Mouse (Mus musculus) thymus, postnatal 14 days (tissue): ENCODE results near the gene Oxct2b.
"Not testable (repeated sequence)": the region's sequence is repeated elsewhere in the genome, so short reads cannot be mapped to it uniquely, and the experiment has no call there.

Experiments
- DNase-seq: peaks from one replicate; pipeline ENCODE4 v3.0.0; 2021

Oxct2b gene

DNA sequence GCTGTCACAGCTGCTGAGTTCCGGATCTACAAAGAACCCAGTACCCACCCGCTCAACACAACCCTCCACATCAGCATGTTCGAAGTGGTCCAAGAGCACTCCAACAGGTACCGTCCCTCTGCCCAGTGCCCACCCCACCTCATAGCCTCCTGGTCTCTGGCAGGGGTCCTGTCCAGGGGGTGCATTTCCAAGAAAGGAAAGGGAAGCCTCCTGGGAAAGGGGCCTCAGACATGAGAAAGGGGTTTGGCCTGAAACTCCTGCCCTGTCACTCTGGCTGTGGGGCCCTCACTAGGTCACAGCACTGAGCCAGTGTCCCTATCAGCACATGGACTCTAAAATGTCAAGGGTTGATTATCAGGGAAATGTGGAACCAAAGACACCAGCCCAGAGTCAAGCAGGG, 1.4 kb upstream of the Oxct2b start:
- DNase-seq = not testable (repeated sequence)

DNA sequence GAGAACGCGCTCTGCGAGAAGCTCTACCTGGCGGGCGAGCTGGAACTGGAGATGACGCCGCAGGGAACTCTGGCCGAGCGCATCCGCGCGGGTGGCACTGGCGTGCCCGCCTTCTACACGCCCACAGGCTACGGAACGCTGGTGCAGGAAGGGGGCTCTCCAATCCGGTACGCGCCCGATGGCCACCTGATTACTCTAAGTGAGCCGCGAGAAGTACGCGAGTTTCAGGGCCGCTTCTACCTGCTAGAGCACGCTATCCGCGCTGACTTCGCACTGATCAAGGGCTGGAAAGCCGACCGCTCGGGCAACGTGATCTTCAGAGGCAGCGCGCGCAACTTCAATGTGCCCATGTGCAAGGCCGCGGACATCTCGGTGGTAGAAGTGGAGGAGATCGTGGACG, 574 bp downstream of the Oxct2b start:
- DNase-seq = not testable (repeated sequence)

DNA sequence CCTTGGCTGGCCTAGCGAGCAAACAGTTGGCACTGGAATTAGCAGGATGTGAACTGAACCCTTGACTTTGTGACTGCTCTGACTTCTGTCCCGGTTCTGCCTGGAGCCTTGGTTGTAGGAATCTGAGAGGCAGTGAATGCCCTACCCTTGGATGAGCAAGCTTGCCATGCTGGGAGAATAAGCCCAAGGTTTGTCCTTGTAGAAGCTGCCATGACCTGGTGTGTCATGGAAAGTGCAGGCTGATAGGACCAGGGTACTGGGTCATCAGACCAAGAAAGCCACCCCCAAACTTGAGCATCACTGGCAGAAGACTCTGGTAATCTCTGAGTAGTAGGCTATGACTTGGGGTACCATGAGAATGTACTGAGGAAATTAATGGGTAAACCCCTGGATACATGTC, 5.2 kb downstream of the Oxct2b start:
- no peak for DNase-seq

DNA sequence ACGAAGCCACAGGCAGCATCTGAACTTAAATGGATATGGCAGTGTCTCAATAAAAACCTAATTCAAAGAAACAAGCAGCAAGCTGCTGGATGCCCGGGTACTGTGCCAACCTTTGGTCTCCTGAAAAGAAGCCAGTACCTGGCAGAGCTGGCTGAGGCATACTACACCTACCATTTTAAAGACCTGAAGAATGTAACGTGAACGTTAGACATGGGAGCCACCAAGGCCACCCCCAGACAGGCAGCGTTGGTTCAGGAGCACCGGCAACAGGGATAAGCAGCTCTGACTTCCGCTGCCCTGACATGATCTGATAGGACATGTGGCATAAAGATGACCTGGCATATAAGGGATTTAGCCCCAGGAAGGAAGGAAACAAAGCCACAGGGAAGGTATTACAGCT, 10.6 kb downstream of the Oxct2b start:
- no peak for DNase-seq

DNA sequence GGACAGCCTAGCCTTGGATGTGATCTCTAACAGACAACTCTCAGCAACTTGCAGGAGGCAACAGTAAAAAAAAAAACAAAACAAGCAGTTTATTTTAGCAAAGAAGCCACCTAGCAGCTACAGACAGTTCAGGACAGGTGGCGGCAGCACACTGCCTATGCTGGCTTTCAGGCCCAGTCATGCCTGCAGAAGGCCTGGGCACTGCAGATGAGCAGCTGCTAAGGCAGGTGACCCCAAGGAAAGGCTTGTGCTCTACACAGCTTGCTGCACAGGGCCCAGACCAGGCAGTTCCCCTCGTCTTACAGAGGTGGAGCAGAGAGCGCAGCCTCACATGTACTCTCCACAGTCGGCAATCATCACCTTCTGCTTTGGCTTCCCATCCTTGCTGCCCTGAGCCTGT, 11.0 kb downstream of the Oxct2b start:
- DNase-seq = no peak

DNA sequence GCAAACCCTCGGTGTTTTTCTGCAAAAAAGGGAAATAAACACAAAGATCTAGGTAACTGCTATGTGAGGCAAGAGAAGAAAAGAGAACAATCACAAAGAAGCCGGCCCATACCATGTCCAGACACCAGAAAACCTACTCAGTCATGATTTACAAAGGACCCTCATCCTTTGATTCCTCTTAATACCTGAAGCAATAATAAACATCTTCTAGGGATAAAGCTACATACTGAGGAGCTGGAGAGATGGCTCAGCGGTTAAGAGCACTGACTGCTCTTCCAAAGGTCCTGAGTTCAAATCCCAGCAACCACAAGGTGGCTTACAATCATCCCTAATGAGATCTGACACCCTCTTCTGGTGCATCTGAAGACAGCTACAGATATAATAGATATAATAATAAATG, 21.5 kb downstream of the Oxct2b start:
- no peak for DNase-seq

DNA sequence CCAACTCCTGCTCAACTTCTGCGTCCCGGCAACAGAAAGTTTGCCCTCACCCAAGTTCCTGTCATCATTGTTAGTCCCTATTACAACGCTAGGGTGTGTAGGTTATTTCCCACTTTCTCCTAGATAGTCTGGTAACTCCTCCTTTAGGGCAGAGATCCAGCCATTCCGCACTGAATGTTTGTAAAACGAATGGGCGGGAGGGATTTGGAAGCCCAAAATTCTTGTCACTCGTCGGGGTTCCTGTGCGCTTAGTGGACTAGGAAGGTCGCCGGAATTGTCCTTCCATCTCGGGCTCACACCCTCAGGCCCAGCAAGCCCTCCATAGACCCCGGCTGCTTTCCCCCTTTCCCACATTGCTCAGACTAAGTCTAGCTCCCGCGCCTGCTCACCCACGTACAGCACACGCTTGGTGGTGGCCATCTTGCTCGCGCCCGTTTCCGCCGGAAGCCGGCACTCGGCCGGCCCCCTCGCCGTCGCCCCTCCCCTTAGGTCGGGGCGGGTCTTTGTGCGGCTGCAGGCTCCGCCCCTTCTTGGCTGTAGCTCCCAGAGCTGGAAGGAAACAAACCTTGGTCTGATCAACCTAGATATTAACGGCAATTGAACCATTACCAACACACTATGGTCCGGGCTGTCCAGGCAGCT, 23.6 kb downstream of the Oxct2b start, which contains the start of gene Ppie:
Gene Ppie, minus strand, starts transcription at position 439 of the 642 bp plus-strand sequence.
- peak; percentile 73 for DNase-seq

DNA sequence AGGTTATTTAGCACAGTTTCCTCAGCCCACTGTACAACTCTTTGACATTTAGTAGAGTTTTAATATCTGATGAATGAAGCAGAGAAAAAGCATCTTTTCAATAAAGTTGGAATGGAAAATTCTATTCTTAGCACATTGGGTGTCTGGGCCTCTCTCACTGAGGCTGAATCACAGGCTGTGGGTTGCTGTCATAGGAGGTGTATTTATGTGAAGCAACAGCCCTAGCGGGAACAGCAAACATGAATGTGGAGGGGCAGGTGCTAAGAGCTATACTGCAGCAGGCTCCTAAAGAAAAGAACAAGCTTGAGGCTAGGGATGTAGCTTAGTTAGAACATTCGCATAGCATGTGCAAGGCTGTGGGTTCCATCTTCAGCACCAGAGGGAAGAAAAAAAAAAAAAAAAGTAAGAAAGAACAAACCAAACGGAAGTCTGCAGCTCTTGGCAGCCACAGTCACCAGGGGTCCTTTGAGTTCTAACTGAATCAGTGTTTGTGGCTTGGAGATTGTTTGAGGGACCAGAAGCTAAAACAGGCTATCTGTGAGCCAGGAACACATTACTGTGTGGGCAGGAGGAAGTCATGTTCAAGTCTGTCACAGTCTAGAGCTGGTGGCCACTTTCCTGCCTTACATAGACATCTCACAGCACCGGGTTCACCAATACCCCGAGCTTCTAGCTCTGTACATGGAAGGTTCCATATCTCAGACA, 31.5 kb downstream of the Oxct2b start:
- peak; percentile 23 for DNase-seq

DNA sequence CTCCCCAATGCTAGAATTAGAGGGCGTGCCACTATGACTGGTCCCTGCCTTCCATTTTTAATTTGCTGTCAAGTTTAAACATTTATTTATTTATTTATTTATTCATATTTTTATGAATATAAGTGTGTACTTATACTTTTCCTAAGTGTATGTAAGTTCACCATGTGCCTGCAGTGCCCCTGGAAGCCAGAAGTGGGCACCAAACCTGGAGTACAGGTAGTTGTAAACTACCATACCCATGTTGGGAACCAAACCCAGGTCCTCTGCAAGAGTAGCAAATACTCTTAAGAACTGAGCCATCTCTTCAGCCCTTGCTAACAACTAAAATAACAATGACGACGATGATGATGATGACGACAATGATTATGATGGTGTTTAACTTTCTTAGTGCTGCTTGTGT, 35.9 kb downstream of the Oxct2b start:
- DNase-seq = no peak

DNA sequence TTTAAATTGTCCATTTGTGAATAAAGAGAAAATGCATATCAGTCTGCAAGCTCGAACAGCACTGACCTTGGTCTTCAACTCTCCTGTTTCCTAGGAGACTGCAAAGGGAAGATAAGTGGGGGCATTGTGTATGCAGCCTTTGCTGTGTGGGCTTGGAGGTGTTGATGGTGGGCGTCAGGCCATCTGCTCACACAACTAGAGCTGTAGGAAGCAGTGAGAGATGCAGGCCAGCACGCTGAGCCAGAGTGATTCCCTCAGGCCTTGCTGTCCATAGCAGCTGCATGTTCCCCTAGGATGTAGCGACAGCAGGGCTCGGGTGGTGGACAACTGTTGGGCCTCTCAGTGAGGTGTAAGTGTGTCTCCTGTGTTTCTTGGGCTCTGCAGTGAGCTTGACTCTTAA, 36.9 kb downstream of the Oxct2b start:
- DNase-seq = no peak

DNA sequence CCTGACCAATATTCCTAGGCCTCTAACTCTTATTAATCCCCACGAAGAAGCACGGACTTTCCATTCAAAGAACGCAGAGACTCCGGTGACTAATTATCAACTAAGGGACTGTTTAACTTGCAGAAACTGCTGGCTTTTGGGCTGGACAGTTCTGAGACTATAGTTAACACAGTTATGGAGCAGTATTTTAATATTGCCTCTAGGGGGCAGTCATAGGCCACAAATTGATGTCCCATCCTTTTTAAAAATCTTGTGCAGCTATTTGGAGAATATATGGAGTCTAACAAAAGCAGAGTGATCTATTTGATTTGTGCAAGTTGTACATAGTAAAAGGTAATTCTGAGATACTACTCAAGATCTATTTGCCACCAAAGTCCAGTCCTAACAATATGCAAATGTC, 38.9 kb downstream of the Oxct2b start:
- DNase-seq = peak; percentile 10

DNA sequence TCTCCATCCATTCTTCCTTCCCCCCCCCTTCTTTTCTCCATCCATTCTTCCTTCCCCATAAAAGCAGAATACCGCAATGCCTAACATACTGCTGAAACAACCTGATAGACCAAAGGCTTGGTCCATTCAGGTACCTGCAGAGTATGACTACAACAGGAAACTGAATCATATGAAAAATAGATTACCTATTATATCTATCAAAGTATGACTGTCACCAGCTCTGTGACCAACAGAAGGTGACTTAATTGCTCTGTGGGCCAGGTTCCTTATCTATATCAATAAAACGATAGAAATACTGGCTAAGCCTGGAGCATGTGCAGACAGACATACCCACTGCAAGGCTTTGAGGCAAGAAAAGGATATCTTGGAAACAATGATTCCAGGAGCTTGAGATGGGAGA, 39.4 kb downstream of the Oxct2b start:
- DNase-seq = no peak

DNA sequence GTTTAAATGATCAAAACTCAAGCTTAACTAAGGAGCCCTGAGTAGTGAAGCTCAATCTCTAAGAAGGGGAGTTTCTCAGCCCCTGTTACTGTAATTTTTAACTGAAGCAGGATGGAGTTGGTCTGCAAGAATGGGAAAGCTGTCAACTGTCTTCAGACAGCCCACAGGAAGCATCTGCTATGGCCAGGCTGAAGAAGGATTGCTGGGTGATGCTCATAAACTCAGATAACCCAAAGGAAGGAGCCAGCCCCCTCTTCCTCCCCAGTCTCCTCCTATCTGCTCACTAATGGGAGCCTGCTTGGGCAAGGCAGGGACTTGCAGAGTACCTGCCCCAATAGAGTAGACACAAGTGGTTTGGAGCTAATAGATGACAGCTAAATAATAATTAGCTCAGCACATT, 39.8 kb downstream of the Oxct2b start:
- DNase-seq = no peak

DNA sequence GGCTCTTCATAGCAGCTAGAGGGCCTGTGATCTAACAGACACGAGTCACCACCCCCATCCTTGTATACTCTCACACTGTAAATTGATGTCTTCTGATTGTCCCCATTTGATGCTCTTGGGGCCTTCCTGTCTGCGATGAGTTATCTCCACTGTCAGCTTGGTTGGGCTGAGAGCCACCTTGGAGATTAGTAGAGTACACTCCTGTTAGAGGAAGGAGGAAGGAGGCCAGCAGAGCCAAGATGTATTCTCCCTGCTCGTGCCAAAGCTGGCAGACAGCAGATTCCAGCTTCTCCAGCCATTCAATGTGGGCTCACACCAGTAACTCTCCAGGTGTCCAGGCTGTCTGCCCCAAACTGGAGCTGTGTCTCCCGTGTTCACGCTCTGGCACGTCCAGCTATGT, 44.5 kb downstream of the Oxct2b start:
- no peak for DNase-seq

DNA sequence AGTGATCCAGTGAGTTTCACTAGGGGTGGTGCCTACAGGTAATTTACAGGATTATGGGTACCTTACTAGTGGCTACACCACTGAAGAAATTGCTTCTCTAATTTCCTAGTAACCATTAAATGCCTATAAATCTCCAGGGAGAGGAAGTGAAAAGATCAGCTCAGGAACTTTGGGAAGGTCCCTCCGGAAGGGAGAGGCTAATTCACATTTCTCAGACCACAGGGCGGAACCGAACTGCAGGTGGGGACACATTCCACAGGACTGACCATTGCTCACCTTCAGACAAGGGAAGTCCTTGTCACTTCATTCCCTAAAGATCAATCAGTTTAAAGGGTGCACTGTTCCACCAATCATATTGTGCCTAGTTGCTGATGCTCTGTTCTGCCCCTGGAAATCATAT, 45.2 kb downstream of the Oxct2b start:
- not testable (repeated sequence) for DNase-seq

DNA sequence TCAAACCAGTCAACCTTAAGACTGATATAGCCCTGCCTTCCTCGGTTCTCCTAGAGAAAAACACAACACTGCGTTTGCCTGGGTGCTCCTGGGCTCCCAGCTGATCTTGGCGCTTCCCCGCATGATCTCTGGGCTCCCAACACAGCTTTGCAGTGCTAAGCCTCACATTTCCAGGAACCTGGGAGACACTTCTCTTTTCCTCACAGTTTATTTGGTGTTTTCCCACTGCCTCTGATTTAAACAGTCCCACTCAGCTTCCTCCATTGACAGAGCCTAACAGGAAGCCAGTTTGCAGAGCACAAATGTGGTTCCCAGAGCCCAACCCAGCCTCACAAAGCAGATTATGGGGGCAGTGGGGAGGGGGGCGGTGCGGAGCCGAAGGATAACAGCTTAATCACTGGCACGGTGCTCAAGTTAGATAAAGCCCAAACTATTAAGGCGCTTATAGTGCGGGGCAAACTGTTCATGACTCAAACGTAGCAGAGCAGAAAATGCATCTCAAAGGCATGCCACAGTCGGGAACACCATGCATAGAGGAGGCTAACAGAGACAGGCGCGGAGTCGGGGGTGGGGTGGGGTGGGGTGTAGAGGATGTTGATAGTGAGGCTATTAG, 46.3 kb downstream of the Oxct2b start:
- DNase-seq = no peak

DNA sequence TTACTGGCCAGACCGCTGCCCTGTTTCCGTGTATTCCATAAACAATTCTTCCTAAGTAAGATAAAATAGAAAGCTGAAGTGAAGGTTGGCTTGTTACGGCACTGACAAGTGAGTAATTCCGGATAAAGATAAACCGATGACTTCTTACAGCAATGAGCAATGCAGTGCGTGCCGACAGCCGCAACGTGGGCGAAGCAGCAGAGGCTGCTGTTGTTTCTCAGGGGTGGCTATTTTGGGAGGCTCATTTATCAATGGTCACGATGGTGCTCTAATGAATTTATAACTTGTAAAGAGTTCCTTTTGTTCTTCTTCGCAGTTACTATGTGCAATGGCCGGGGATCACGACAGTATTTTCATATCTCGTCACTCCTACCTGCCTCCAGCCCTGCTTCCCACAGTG, 48.1 kb downstream of the Oxct2b start:
- no peak for DNase-seq
